Mouse (Mus musculus) limb, embryonic 11.5 days (tissue): ENCODE measurements around the gene Gm20422. TPM values are rescaled to one million over a fixed set of nuclear protein-coding genes. Genes with fewer than 3 reads are reported as not detected.

Source experiments
- ATAC-seq: fragments of 200-750 bp; cut with Nextera tagmentation; 2 replicates; pipeline ENCODE4 v1.8.0; 2017; ENCODE audit warnings: low read depth; ENCODE audit not compliant: insufficient number of reproducible peaks, low FRiP score, low TSS enrichment
- DNase-seq: peaks from one replicate; pipeline ENCODE4 v3.0.0-alpha.2; 2015; ENCODE audit warnings: low spot score
- H3K27ac ChIP-seq: fragments of 300-500 bp; sonication (generic); replicated peaks from 2 replicates; pipeline ENCODE4 v1.5.1; 2014; ENCODE audit warnings: low read depth, mild to moderate bottlenecking, low read length
- H3K27me3 ChIP-seq: fragments of 300-500 bp; sonication (generic); 2 replicates; pipeline ENCODE4 v1.6.1; 2014; ENCODE audit warnings: mild to moderate bottlenecking, low read length, mixed read lengths; ENCODE audit not compliant: control insufficient read depth, insufficient read depth
- H3K36me3 ChIP-seq: fragments of 300-500 bp; sonication (generic); 2 replicates; pipeline ENCODE4 v1.6.1; 2014; ENCODE audit warnings: mild to moderate bottlenecking, low read length, moderate library complexity, mixed read lengths; ENCODE audit not compliant: control insufficient read depth, insufficient read depth
- H3K4me1 ChIP-seq: fragments of 300-500 bp; sonication (generic); 2 replicates; pipeline ENCODE4 v1.6.1; 2014; ENCODE audit warnings: low read length, mixed read lengths; ENCODE audit not compliant: control insufficient read depth, insufficient read depth
- H3K4me2 ChIP-seq: fragments of 300-500 bp; sonication (generic); 2 replicates; pipeline ENCODE4 v1.6.1; 2014; ENCODE audit warnings: low read depth, mild to moderate bottlenecking, moderate library complexity; ENCODE audit not compliant: severe bottlenecking
- H3K4me3 ChIP-seq: fragments of 300-500 bp; sonication (generic); 2 replicates; pipeline ENCODE4 v1.5.1; 2014; ENCODE audit warnings: low read depth, low read length
- H3K9ac ChIP-seq: fragments of 300-500 bp; sonication (generic); 2 replicates; pipeline ENCODE4 v1.6.1; 2014; ENCODE audit warnings: mild to moderate bottlenecking, low read length
- H3K9me3 ChIP-seq: fragments of 300-500 bp; sonication (generic); 2 replicates; pipeline ENCODE4 v1.6.1; 2016; ENCODE audit warnings: low read length; ENCODE audit not compliant: control insufficient read depth
- WGBS: fragments of 180-500 bp; shearing (Covaris S2); extraction: QIAGEN DNeasy Blood & Tissue Kit; methylation state at CpG from one replicate; pipeline ENCODE4 v1.1.7; 2014; 5-methylcytosine and 5-hydroxymethylcytosine counted together
- polyA plus RNA-seq: library from polyadenylated mRNA; unstranded; fragments of >200 nt; fragmentation: Nextera tagmentation; extraction: Ambion mirVana; gene quantifications from 2 replicates; pipeline ENCODE4 v1.2.1, GENCODE M21; 2014

The Gm20422 gene
- polyA plus RNA-seq, 1 experiment from 2014 or later: not detected

- Histone ChIP-seq H3K36me3 (peaks cover 6% of the 10 kb centered on the region; the same call in 1 of the 2 replicates), H3K27me3 (no peaks in the 10 kb centered on the region), H3K4me2 (peak overlapping the region; percentile 86), H3K4me3 (peak overlapping the region; percentile 88), H3K4me1 (peaks cover 17% of the 10 kb centered on the region), H3K9ac (peak overlapping the region; percentile 95), H3K27ac (peak overlapping the region; percentile 77), H3K9me3 (no peaks in the 10 kb centered on the region)
- DNase-seq (no peak), ATAC-seq (peak; percentile 26; the same call in 1 of the 2 replicates)
- WGBS: 33% methylated on average over 11 of the region's 11 CpGs
These were observed 15.7 kb upstream of the Gm20422 start for GRCm38 (mm10) chr8:69790364-69790763.

- Histone ChIP-seq H3K4me3 (no peak overlapping the region), H3K27ac (no peak overlapping the region)
These were observed 15.0 kb upstream of the Gm20422 start for GRCm38 (mm10) chr8:69789731-69790130.

GRCm38 (mm10) chr8:69789105-69789504, 14.4 kb upstream of the Gm20422 start:
- no peak for DNase-seq
- H3K27ac ChIP-seq: no peak overlapping the region
- no peak overlapping the region for H3K4me3 ChIP-seq
- H3K4me1 ChIP-seq: peaks cover 17% of the 10 kb centered on the region
- H3K4me2 ChIP-seq: no peak overlapping the region
- no peak for ATAC-seq
- no peaks in the 10 kb centered on the region for H3K9me3 ChIP-seq
- WGBS: 87% methylated on average over 5 of the region's 5 CpGs
- H3K9ac ChIP-seq: no peak overlapping the region
- peaks cover 2% of the 10 kb centered on the region; the same call in 1 of the 2 replicates for H3K36me3 ChIP-seq
- no peaks in the 10 kb centered on the region for H3K27me3 ChIP-seq

More at GRCm38 (mm10) chr8:69789731-69790130, 15.0 kb upstream of the Gm20422 start:
- Histone ChIP-seq H3K9me3 (no peaks in the 10 kb centered on the region), H3K4me2 (no peak overlapping the region), H3K27me3 (no peaks in the 10 kb centered on the region), H3K36me3 (peaks cover 4% of the 10 kb centered on the region; the same call in 1 of the 2 replicates), H3K9ac (no peak overlapping the region), H3K4me1 (peaks cover 17% of the 10 kb centered on the region)
- DNase-seq (no peak), ATAC-seq (no peak)
- 74% methylated on average over 5 of the region's 5 CpGs for WGBS

GRCm38 (mm10) chr8:69777111-69777510, 2.4 kb upstream of the Gm20422 start:
- WGBS: 64% methylated on average over 11 of the region's 12 CpGs
- ATAC-seq (no peak), DNase-seq (no peak)
- Histone ChIP-seq H3K4me1 (peaks cover 10% of the 10 kb centered on the region), H3K36me3 (no peaks in the 10 kb centered on the region), H3K9ac (no peak overlapping the region), H3K4me2 (no peak overlapping the region), H3K9me3 (no peaks in the 10 kb centered on the region), H3K27ac (no peak overlapping the region), H3K4me3 (no peak overlapping the region), H3K27me3 (no peaks in the 10 kb centered on the region)

GRCm38 (mm10) chr8:69775149-69775534, 456 bp upstream of the Gm20422 start:
- H3K9me3 ChIP-seq: no peaks in the 10 kb centered on the region
- H3K9ac ChIP-seq: no peak overlapping the region; the same call in 1 of the 2 replicates
- no peak for ATAC-seq
- H3K36me3 ChIP-seq: no peaks in the 10 kb centered on the region; the same call in none of the 2 replicates
- 60% methylated on average over 2 of the region's 2 CpGs for WGBS
- H3K4me1 ChIP-seq: peaks cover 14% of the 10 kb centered on the region
- H3K4me3 ChIP-seq: peak overlapping the region; percentile 69; the same call in 1 of the 2 replicates
- no peak for DNase-seq
- H3K4me2 ChIP-seq: 0 out of 2 replicates have a peak overlapping the region, but pooled peaks have one; percentile 64
- no peaks in the 10 kb centered on the region for H3K27me3 ChIP-seq
- H3K27ac ChIP-seq: no peak overlapping the region

- H3K9ac ChIP-seq: no peak overlapping the region
These were observed 2.6 kb downstream of the Gm20422 start for GRCm38 (mm10) chr8:69772106-69772505.

GRCm38 (mm10) chr8:69771221-69771620, 3.5 kb downstream of the Gm20422 start:
- Histone ChIP-seq H3K36me3 (peaks cover 22% of the 10 kb centered on the region), H3K9ac (no peak overlapping the region), H3K4me1 (peaks cover 14% of the 10 kb centered on the region), H3K4me3 (no peak overlapping the region), H3K27ac (no peak overlapping the region), H3K4me2 (no peak overlapping the region), H3K9me3 (no peaks in the 10 kb centered on the region; the same call in 1 of the 2 replicates), H3K27me3 (no peaks in the 10 kb centered on the region)
- WGBS: 82% methylated on average over 9 of the region's 9 CpGs
- DNase-seq (no peak), ATAC-seq (no peak)

More at GRCm38 (mm10) chr8:69772106-69772505, 2.6 kb downstream of the Gm20422 start:
- 91% methylated on average over 2 of the region's 2 CpGs for WGBS
- ATAC-seq (no peak), DNase-seq (no peak)
- Histone ChIP-seq H3K4me3 (no peak overlapping the region), H3K4me2 (no peak overlapping the region), H3K9me3 (no peaks in the 10 kb centered on the region), H3K36me3 (peaks cover 16% of the 10 kb centered on the region), H3K4me1 (peaks cover 14% of the 10 kb centered on the region), H3K27ac (no peak overlapping the region), H3K27me3 (no peaks in the 10 kb centered on the region)

GRCm38 (mm10) chr8:69761814-69762445, 12.8 kb downstream of the Gm20422 start:
- Histone ChIP-seq H3K4me2 (no peak overlapping the region), H3K9ac (no peak overlapping the region), H3K36me3 (peaks cover 36% of the 10 kb centered on the region), H3K4me3 (no peak overlapping the region), H3K27me3 (no peaks in the 10 kb centered on the region), H3K4me1 (no peaks in the 10 kb centered on the region), H3K27ac (no peak overlapping the region), H3K9me3 (no peaks in the 10 kb centered on the region; the same call in 1 of the 2 replicates)
- 85% methylated on average over 4 of the region's 4 CpGs for WGBS
- ATAC-seq: no peak
- DNase-seq: no peak
